Mouse (Mus musculus): ENCODE results near the gene Pde4d.
A peak's percentile ranks its signal among the peaks of the same experiment; 100 is the strongest.

The Pde4d gene

GRCm38 (mm10) chr13:109402396-109402795, 952.6 kb downstream of the Pde4d start:
- DNase-seq (ENCODE audit: low spot score), result no peak

- DNase-seq (ENCODE audit: low spot score), result no peak
These were observed 953.2 kb downstream of the Pde4d start for GRCm38 (mm10) chr13:109402936-109403335.

DNA sequence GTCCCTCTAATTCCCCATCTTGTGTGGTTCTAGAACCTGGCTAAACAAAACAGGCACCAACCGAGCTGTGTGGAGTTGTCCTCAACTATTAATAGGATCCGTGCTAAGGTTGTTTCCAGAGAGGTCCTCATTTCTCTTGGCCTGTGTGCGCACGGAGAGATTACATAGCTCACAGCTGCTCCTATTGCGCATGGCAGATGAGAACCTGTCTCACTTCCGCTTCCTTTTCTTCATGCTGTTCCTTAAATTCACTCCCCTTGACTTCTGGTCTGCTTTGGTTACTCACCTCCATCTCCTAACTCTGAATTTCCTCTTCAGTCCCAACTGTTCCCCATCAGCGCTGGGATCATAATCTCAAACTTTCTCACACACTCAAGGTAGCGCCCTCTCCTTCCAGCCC, 956.6 kb downstream of the Pde4d start:
- no peak for DNase-seq (ENCODE audit: low spot score)

GRCm38 (mm10) chr13:109407371-109407770, 957.6 kb downstream of the Pde4d start:
- DNase-seq (ENCODE audit: low spot score), result no peak

DNA sequence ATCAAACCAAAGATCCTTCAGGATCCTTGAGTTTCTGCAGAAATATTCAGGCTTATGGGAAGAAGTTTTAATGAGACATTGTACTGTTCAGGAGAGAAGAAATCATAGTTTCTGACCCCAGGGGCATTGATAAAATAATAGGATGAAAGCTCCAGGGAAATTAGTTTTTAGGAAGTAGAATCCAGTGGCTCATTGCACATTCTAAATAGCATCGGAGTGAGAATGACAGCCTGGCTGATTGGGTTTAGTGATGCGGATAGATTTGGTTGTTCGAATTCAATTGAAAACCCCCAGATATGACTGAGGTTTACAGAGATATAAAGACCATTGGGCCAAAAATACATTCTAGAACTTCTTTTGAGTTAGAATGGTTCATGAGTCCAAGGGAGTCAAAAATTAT, 970.7 kb downstream of the Pde4d start:
- DNase-seq (ENCODE audit: low spot score), result no peak

- DNase-seq (ENCODE audit: low spot score), result no peak
These were observed 975.2 kb downstream of the Pde4d start for GRCm38 (mm10) chr13:109424906-109425305.

GRCm38 (mm10) chr13:109425548-109425947, 975.8 kb downstream of the Pde4d start:
- no peak for DNase-seq (ENCODE audit: low spot score)

DNA sequence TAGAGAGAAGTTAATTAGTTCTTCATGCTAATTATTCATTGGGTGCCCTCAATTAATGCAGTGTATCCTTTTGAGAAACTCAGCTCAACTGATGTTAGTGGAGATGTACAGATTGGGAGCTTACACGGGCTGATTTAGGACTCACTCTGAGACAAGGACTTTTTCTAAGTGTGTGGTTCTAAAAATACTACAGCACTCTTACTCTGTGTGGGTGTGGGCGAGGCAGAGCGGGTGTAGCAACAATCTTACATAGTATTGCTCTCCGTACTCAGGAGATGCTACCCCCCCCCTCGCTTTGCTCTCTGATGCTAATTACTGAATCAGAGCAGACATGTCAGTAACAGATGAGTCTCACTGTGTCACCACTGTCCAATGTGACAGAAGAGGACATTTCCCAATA, 976.3 kb downstream of the Pde4d start:
- DNase-seq (ENCODE audit: low spot score), result no peak

DNA sequence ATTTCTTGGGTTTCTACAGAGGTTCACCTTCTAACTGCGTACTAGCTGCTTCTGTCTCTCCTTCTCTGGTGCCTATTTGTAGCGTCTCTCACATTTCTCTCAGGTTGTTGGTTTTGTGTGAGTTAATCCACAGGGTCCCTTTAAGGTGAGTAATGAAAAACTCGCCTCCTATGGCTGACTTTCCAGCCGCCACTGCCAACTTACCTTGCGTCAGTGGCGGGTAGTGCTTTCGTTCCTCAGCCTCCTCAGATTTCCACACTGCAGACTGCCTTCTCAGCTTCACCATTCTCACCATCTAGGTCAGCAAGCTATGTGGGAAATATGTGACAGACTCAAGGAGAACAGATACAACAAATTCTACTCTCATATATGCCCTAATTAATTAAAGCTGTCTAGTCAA, 977.8 kb downstream of the Pde4d start:
- no peak for DNase-seq (ENCODE audit: low spot score)

DNA sequence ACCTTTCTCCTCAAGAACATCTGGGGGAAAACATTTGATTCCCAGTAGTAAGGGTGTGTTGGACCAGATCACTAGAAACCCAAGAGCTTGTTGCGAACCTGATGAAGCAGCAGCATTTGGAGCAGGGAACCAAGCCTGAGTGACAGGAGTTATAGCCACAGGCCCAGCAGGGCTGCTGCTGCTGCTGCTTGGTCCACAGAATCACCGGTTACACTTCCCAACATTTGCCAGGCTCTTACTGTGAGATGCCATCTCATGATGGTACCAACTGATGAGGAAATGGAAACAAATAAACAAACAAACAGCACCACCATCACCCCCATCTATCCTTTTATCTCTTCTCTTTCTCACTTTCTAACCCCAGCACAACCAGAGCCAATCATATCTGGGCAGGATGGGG, 979.8 kb downstream of the Pde4d start:
- DNase-seq (ENCODE audit: low spot score), result no peak

DNA sequence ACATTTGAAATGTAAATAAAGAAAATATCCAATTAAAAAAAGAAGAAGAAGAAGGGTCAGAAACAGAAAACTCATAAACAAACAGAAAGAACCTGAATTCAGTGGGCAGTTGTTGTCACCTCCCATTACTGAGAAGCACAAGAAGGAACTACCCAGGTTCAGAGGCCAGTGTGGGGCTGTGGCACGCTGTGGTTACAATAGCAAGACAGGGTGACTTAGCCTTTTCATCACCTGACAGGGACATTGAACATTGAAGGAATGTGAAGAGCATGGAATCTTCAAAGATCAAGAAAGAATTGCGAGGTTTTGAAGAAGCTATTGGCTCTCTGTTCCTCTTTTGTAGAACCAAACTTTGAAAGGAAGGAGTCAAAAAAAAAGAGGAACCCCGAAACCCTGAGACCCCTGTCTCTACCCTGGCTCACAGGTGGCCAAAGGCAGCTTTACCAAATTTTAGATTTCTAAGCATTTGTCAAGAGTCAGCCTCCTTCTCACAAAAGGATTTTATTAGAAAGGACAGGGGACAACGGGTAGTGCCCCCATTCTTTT, 987.6 kb downstream of the Pde4d start:
- no peak for DNase-seq (ENCODE audit: low spot score)

DNA sequence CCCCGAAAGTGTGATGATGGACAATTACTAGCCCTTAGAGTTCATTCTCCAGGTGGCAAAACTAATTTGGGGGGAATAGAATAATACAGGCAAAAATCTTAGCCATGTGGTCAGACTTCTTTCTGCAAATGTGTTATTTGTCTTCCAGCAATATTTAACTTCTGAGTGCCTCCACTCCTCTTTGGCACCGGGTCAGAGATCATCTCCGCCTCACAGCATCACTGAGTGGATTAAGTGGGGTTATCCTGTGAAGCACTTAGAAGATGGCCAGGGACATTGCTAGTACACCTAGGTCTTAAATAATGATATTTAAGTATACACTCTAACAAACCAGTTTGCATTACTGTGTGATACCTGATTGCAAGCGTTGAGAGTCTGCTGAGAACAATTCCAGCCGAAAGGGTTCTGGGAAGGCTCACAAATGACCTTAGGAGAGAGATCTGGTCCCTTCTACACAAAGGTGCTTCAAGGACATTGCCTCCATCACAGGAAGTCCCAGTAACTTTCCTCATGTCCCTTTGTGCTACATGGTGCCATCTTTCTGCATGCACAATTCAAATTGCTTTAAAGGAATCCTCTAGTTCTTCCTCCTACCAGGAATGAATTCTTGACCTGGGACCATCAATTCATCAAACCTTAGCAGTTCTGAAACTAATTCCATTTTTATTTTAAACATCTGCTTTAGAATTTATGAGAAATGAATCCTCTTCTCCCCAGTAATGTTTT, 989.9 kb downstream of the Pde4d start:
- DNase-seq (ENCODE audit: low spot score), result no peak

- DNase-seq (ENCODE audit: low spot score), result peak; percentile 53
These were observed 990.6 kb downstream of the Pde4d start for GRCm38 (mm10) chr13:109440331-109440730.

- DNase-seq (ENCODE audit: low spot score), result peak; percentile 70
These were observed 991.1 kb downstream of the Pde4d start for GRCm38 (mm10) chr13:109440881-109441280.

DNA sequence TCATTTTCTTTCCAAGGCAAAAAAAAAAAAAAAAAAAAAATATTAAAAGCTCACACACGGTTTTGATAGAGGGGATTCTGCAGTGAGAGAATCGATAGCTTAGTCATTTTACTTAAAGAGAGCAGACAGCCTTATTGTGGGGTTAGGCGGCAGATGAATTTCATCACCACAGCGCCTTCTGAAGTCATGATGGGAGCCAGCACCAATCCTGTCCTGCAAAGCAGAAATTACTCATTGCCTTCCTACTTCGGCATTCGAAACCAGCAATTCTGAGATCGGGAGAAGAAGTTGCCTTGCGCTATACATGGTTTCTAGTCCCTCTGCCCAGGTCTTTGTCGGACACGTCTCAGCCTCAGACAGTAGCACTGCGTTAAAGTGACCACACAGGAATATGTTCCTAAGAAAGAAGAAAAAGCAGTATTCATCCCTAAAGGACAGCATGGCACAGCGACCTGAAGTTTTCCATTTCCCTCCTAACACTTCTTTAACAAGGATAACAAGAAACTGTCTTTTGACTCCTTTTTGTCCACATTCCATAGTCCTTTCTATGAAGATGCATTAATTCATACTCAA, 991.7 kb downstream of the Pde4d start:
- DNase-seq (ENCODE audit: low spot score), result no peak

DNA sequence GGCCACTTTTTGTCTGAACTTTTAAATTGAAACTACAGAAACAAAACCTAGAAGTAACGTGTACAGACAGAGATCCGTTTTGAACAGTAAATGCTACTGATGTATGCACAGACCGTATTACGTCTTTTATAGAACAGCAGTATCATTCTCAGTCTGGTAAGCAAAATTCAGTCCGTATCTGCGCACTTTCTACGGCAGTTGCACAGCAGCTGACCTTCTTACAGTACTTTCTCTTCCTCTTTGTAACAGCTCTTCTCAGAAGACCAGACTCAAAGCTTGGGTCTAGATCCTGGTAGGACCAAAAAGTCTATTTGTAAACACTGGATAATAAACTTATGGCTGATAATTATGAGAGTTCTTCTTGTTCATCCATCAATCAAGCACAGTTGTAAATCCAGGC, 996.4 kb downstream of the Pde4d start:
- no peak for DNase-seq (ENCODE audit: low spot score)

DNA sequence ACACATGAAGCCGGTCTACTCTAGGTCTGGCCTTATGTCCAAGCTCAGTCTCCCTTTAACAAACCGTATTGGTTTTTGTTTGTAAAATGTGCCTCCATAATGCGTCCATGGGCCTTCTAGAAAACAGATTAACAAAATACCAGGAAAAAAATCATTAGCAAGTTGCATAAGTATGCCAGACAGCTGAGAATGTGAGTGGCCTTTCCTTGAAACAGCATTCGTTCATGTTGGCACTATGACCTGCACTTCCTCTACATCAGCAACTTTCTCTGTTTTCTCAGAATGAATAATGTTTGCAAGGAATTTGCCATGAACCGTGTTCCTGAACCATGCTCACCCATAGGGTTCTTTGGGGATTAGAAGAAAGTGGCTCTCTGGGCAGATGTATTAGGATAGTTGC, 998.4 kb downstream of the Pde4d start:
- no peak for DNase-seq (ENCODE audit: low spot score)

DNA sequence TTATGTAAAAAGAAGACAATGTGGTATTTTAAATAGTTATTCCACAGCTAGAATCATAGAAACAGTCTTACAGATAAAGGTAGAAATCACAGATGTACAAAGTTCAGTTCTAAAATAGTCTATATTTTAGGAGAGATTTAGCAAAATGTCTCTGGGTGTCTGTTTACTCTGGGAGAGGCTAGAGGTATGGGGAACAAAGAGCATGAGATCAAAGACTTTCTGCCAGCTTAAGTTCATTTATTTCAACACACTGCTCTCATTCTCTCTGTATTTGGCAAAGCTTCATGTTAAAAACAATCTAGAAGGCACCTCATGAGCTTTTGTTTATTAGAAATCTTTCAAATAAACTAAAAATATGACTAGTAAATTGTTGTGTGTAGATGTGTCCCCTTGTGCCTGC, 1024.6 kb downstream of the Pde4d start:
- no peak for DNase-seq (ENCODE audit: low spot score)

DNA sequence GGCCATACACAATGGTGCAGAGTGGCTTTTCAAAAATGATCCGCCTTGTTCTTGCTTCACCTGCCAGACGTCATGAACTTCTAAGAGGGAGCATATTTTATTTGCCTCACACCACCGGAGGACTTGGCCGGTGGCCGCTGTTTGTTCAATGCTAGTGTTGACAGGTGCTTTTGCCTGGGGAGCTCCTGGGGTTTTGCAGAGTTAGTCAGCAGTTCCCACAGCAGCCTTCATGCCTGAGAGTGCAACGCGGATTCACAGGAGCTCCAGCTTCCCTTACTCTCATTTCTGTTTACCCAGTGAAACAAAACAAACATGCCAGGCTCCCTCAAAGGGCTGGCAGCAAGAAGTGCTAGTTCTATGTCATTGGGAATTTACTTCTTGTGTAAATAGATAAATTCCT, 1031.7 kb downstream of the Pde4d start:
- no peak for DNase-seq (ENCODE audit: low spot score)

DNA sequence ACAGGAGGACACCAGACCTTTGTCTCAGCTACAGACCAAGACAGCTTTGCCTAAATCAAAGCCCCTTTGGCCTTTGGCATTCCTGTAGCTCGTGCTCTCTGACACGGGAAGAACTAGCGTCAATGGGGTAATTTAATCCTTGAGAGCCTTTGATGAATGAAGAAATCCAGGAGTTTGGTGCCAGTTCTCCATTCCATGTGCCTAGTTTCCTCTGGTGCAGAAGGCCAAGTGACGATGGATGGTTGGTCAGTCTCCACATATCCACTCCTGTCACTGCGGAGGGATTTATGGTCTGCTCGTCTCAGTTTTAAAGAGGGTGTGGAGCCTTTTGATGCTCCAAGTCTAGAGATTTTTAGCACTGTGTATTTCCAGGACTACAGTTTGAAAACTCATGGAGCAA, 1036.4 kb downstream of the Pde4d start:
- DNase-seq (ENCODE audit: low spot score), result no peak

DNA sequence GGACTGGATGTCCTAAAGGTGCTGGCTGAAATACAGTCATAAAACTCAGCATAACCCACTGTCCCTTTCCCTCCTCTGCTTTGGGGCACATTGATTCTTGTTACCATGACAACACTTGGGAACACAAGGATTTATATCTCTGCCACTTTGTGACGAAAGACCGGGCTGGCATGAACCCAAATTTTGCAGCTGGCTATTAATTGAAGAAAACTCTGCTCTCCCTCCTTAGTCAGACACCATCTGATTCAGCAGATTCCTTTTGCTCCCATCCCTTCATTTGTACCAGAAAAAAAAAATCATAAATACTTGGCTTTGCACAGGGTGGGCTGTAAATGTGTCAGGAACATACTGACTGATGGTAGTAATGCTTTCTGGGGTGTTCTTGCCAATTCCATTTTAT, 1037.6 kb downstream of the Pde4d start:
- no peak for DNase-seq (ENCODE audit: low spot score)

DNA sequence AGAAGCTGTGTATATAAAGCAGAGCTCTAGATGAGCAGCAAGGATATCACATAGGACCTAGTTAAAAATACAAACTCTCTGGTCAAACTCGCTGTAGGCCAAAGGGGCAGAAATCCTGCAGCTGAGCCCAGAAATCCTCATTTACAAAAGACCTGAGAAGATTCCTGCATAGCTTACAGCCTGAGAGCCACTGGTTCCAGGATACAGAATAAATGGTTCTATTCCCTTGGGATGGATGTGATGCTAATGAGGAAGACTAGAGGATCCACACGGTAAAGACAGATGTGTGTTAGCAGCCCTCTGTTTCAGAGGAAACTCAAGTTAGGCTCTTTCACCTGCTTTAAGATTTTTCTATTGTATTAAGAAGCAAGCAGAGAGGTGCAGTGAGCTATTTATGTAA, 1041.1 kb downstream of the Pde4d start:
- DNase-seq (ENCODE audit: low spot score), result no peak

GRCm38 (mm10) chr13:109491829-109492228, 1042.1 kb downstream of the Pde4d start:
- DNase-seq (ENCODE audit: low spot score), result no peak

DNA sequence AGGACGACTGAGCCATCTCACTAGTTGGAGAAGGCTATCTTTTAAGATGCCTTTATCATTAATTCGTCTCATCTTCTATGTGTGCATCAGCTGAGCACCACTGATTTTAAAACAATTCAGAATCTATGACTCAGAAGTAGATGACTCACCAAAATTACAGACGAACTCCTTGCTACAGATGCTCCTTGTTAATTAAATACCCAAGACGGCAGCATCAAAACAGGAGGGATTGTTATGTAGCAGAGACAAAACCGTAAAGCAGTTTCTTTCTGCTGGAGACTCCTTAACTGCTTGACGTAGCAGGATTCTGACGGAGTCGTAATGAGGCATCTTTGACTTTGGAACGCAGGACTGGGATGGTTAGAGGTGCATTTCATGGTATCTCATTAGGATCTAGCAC, 1050.6 kb downstream of the Pde4d start:
- DNase-seq (ENCODE audit: low spot score), result no peak

Measured in ovary, adult 18-20 months (tissue).